Mouse (Mus musculus): ENCODE measurements around the gene Spata21. TPM values are rescaled to one million over a fixed set of nuclear protein-coding genes. Genes with fewer than 3 reads are reported as not detected.
"Not testable (repeated sequence)": the region's sequence is repeated elsewhere in the genome, so short reads cannot be mapped to it uniquely, and the experiment has no call there.

Gene Spata21
- total RNA-seq, 2 experiments from 2014 or later = not detected

- DNase-seq (ENCODE audit: low spot score in 2 of 2) = no peak
These were observed 41.1 kb downstream of the Spata21 start for GRCm38 (mm10) chr4:141129190-141129710.

GRCm38 (mm10) chr4:141130704-141131342 is 42.7 kb downstream of the Spata21 start:
- no peak for DNase-seq (ENCODE audit: low spot score in 2 of 2)

GRCm38 (mm10) chr4:141131531-141132061 is 43.5 kb downstream of the Spata21 start:
- no peak for DNase-seq (ENCODE audit: low spot score in 2 of 2)

GRCm38 (mm10) chr4:141132191-141132590 is 44.1 kb downstream of the Spata21 start:
- no peak for DNase-seq (ENCODE audit: low spot score in 2 of 2)

- DNase-seq (ENCODE audit: low spot score in 2 of 2) = no peak
These were observed 45.1 kb downstream of the Spata21 start for GRCm38 (mm10) chr4:141133227-141133626.

- no peak for DNase-seq (ENCODE audit: low spot score in 2 of 2)
These were observed 45.9 kb downstream of the Spata21 start for GRCm38 (mm10) chr4:141134031-141134441.

GRCm38 (mm10) chr4:141134751-141135530 is 46.8 kb downstream of the Spata21 start:
- DNase-seq (ENCODE audit: low spot score in 2 of 2) = no peak

GRCm38 (mm10) chr4:141136126-141136525 is 48.0 kb downstream of the Spata21 start:
- DNase-seq (ENCODE audit: low spot score in 2 of 2) = no peak

GRCm38 (mm10) chr4:141137740-141138139 is 49.6 kb downstream of the Spata21 start:
- not testable (repeated sequence) for DNase-seq (ENCODE audit: low spot score in 2 of 2)

GRCm38 (mm10) chr4:141138425-141139115 is 50.4 kb downstream of the Spata21 start:
- no peak for DNase-seq (ENCODE audit: low spot score in 2 of 2)

- peak; percentile 96 to 98 for DNase-seq (ENCODE audit: low spot score in 2 of 2)
These were observed 51.2 kb downstream of the Spata21 start, which contains the start of gene Szrd1 for GRCm38 (mm10) chr4:141139116-141139970. TSS of gene Szrd1 (minus strand) at chr4:141139775.

GRCm38 (mm10) chr4:141140354-141140753 is 52.2 kb downstream of the Spata21 start:
- not testable (repeated sequence) for DNase-seq (ENCODE audit: low spot score in 2 of 2)

- no peak for DNase-seq (ENCODE audit: low spot score in 2 of 2)
These were observed 52.8 kb downstream of the Spata21 start for GRCm38 (mm10) chr4:141140967-141141366.

GRCm38 (mm10) chr4:141142285-141142811 is 54.2 kb downstream of the Spata21 start:
- DNase-seq (ENCODE audit: low spot score in 2 of 2) = peak; percentile 77 to 81

GRCm38 (mm10) chr4:141145124-141145523 is 57.0 kb downstream of the Spata21 start:
- not testable (repeated sequence) for DNase-seq (ENCODE audit: low spot score in 2 of 2)

- no peak for DNase-seq (ENCODE audit: low spot score in 2 of 2)
These were observed 58.4 kb downstream of the Spata21 start for GRCm38 (mm10) chr4:141146491-141147033.

- DNase-seq (ENCODE audit: low spot score in 2 of 2) = peak; percentile 96 to 98
These were observed 59.2 kb downstream of the Spata21 start, which contains the start of gene Fbxo42 for GRCm38 (mm10) chr4:141147112-141148008. TSS of gene Fbxo42 (plus strand) at chr4:141147913.

GRCm38 (mm10) chr4:141148009-141148801 is 60.1 kb downstream of the Spata21 start:
- peak; percentile 41 to 50 for DNase-seq (ENCODE audit: low spot score in 2 of 2)

All from adrenal gland, adult 18-20 months (tissue).